Mouse (Mus musculus): ENCODE results near the gene Zbtb20.

DNA sequence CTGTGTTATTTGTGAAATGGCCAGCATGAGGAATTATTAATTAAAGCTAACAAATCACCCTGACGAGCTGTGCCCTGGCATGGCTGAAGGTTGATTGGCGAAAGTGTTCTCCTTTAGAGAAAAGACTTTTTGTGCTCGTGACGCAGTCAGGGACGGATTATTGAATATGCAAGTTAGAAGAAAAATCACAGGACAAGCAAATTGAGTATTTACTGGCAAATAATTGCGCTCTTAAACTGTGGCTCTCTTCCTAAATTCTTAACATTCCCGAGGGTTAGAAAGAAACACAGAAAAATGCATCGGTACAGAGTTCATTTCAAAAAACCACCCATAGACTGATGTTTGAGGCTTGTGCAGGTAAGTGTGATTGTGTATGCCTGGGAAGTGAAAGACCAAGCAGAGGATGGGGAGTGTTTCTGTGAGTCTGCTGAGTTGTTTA, 360.1 kb downstream of the Zbtb20 start:
- TF ChIP-seq POLR2A (IDR thresholded peaks at IDR 0.05; ENCODE audit: borderline replicate concordance, low read depth, low read length) (no peak), CTCF (IDR thresholded peaks at IDR 0.05; ENCODE audit: low read depth, low read length) (no peak)

Data from bone marrow macrophage, adult 2 months (primary cell).